Mouse (Mus musculus): ENCODE data around the gene Lrg1.

DNA sequence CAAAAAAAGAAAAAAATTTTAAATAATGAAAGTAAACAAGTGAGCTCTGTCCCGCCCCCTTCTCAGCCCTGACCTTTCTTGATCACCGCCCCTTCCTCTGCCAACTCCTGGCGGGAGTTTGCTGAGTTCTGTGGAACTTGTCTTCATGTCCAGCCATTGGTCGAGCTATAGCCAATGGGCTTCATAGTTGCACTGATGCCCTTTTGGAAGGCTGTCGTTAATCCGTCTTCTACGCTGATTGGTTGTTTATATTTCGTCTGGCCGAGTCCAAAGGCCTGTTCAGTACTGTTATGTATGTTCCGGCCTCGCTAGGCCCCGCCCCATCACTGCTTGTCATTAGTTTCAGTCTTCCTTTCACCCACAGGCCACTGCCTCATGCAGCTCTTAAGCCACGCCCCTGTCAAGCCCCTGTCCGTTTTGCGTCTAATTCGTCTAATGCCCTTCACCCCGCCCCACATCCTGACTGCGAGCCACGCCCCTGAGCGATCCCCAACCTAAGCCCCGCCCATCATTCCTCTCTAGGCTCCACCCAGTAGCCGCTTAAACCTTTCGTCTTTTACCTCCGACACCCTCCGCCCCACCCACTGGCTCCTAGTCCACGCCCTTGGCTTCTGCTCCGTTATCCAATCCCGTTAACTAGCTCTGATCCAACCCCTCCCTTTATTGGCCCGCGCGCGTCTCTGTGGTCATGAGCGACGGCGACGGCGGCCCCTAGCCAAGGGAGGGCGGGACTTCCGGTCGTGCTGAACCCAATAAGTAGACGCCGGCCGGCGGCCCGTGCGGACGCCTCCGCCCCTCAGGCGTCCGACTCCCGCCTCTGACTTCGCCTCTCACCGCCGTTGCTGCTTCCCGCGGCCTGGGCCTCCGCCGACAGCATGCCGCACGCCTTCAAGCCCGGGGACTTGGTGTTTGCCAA lies 42.7 kb downstream of the Lrg1 start, which contains the start of gene Hdgfl2:
- no peak for TF ChIP-seq CTCF (IDR thresholded peaks at IDR 0.05; ENCODE audit: low read depth, low read length)
- TF ChIP-seq GATA1 (IDR thresholded peaks at IDR 0.05; ENCODE audit: borderline replicate concordance, low read length) = no peak
